Mouse (Mus musculus) forebrain, embryonic 13.5 days (tissue): ENCODE results near the gene Gzme. TPM values are rescaled to one million over a fixed set of nuclear protein-coding genes. Genes with fewer than 3 reads are reported as not detected.

Experiments used
- ATAC-seq: fragments of 200-750 bp; cut with Nextera tagmentation; 2 replicates; pipeline ENCODE4 v1.8.0; 2017
- H3K27ac ChIP-seq: fragments of 300-500 bp; sonication (generic); 2 replicates; pipeline ENCODE4 v1.5.1; 2015; ENCODE audit warnings: inconsistent platforms, mild to moderate bottlenecking, moderate library complexity
- H3K27me3 ChIP-seq: fragments of 300-500 bp; sonication (generic); 2 replicates; pipeline ENCODE4 v1.6.1; 2015; ENCODE audit warnings: mild to moderate bottlenecking, inconsistent platforms
- H3K36me3 ChIP-seq: fragments of 300-500 bp; sonication (generic); 2 replicates; pipeline ENCODE4 v1.6.1; 2015; ENCODE audit warnings: mild to moderate bottlenecking, inconsistent platforms; ENCODE audit not compliant: poor library complexity, severe bottlenecking
- H3K4me1 ChIP-seq: fragments of 300-500 bp; sonication (generic); 2 replicates; pipeline ENCODE4 v1.6.1; 2015; ENCODE audit warnings: inconsistent platforms
- H3K4me2 ChIP-seq: fragments of 300-500 bp; sonication (generic); 2 replicates; pipeline ENCODE4 v1.6.1; 2015; ENCODE audit warnings: inconsistent platforms, mild to moderate bottlenecking, moderate library complexity
- H3K4me3 ChIP-seq: fragments of 300-500 bp; sonication (generic); 2 replicates; pipeline ENCODE4 v1.5.1; 2015; ENCODE audit warnings: mild to moderate bottlenecking, inconsistent platforms
- H3K9ac ChIP-seq: fragments of 300-500 bp; sonication (generic); 2 replicates; pipeline ENCODE4 v1.6.1; 2015; ENCODE audit warnings: mild to moderate bottlenecking, inconsistent platforms
- H3K9me3 ChIP-seq: fragments of 300-500 bp; sonication (generic); replicated peaks from 2 replicates; pipeline ENCODE4 v1.6.1; 2016; ENCODE audit warnings: inconsistent platforms
- WGBS: fragments of 180-500 bp; shearing (Covaris S2); methylation state at CpG from one replicate; pipeline ENCODE4 v1.1.7; 2015; 5-methylcytosine and 5-hydroxymethylcytosine counted together
- microRNA-seq: library from miRNA; unstranded; fragments of <30 nt; microRNA quantifications from one replicate; pipeline ENCODE4, GENCODE M21; 2016
- polyA plus RNA-seq: library from polyadenylated mRNA; unstranded; fragments of >200 nt; fragmentation: Nextera tagmentation; extraction: Ambion mirVana; gene quantifications from 2 replicates; pipeline ENCODE4 v1.2.1, GENCODE M21; 2015

Gene Gzme
- polyA plus RNA-seq, 1 experiment from 2014 or later, result not detected

DNA sequence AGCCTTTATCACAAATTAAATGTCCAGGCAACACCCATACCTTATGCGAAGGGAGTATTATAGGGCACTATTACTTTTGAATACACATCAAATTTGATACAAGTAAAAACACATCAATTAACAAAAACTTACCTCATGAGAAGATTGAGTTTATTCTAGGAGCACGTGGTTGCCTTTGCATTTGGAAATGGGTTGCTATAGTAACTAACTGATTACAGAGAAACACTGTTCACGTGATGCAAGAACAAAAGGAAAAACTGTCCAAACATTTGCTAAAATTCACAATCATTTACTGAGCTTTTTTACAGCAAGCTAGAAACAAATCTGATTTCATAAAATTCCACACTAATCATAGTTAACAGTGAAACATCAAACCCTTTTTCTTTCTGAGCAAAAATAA lies 17.0 kb downstream of the Gzme start:
- Histone ChIP-seq H3K4me2 (no peak overlapping the region), H3K9ac (no peak overlapping the region), H3K4me3 (no peak overlapping the region), H3K9me3 (no peaks in the 10 kb centered on the region), H3K36me3 (no peaks in the 10 kb centered on the region), H3K27me3 (no peaks in the 10 kb centered on the region), H3K4me1 (no peaks in the 10 kb centered on the region), H3K27ac (no peak overlapping the region)
- peak; percentile 51; the same call in 1 of the 2 replicates for ATAC-seq
- 50% methylated on average over 3 of the region's 3 CpGs for whole genome bisulfite sequencing

GRCm38 (mm10) chr14:56102386-56102785 lies 18.0 kb downstream of the Gzme start, which contains the start of gene Ctsg:
Gene Ctsg (minus strand): TSS chr14:56102574.
- H3K27ac ChIP-seq, result no peak within 1 kb of the TSS
- no peak within 1 kb of the TSS for H3K4me2 ChIP-seq
- WGBS, result 82% methylated on average over 10 of the region's 10 CpGs
- no peak within 1 kb of the TSS for H3K4me3 ChIP-seq
- no peaks in the 10 kb centered on the region for H3K36me3 ChIP-seq
- H3K9ac ChIP-seq, result no peak within 1 kb of the TSS
- no peak for ATAC-seq
- H3K9me3 ChIP-seq, result no peaks in the 10 kb centered on the region
- no peaks in the 10 kb centered on the region for H3K4me1 ChIP-seq
- H3K27me3 ChIP-seq, result no peaks in the 10 kb centered on the region

- H3K9me3 ChIP-seq, result no peaks in the 10 kb centered on the region
- no peaks in the 10 kb centered on the region for H3K27me3 ChIP-seq
- no peak overlapping the region for H3K9ac ChIP-seq
- 85% methylated on average over 4 of the region's 4 CpGs for WGBS
- no peak overlapping the region for H3K4me2 ChIP-seq
- H3K27ac ChIP-seq, result no peak overlapping the region
- no peaks in the 10 kb centered on the region for H3K4me1 ChIP-seq
- no peaks in the 10 kb centered on the region for H3K36me3 ChIP-seq
- no peak for ATAC-seq
- H3K4me3 ChIP-seq, result no peak overlapping the region
These were observed 21.5 kb downstream of the Gzme start for GRCm38 (mm10) chr14:56098940-56099339.

- no peak for ATAC-seq
- Histone ChIP-seq H3K27ac (no peak overlapping the region), H3K4me2 (no peak overlapping the region), H3K4me1 (no peaks in the 10 kb centered on the region), H3K9me3 (no peaks in the 10 kb centered on the region), H3K9ac (no peak overlapping the region), H3K27me3 (no peaks in the 10 kb centered on the region), H3K4me3 (no peak overlapping the region), H3K36me3 (no peaks in the 10 kb centered on the region)
- WGBS, result 90% methylated on average over 1 of the region's 1 CpGs
These were observed 22.8 kb downstream of the Gzme start for GRCm38 (mm10) chr14:56097597-56097996.

DNA sequence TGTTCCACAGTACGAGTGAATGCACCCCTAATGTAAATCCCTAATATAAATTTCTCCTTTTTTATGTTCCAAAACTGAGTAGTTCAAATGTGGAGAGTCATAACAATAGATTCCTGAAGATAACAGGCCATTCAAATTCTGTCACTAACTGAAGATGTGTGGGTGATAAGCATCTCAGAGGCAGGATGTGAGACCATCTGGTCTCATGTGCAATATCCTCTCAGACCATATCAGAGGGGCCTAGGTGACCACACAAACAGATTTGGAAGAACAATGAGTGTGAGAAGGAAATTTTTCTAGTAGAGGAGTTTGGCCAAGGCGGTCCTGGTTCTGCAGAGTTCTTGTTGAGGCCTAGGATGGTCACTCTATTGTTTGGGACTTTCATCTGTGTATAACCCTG lies 27.1 kb downstream of the Gzme start:
- ATAC-seq, result no peak

DNA sequence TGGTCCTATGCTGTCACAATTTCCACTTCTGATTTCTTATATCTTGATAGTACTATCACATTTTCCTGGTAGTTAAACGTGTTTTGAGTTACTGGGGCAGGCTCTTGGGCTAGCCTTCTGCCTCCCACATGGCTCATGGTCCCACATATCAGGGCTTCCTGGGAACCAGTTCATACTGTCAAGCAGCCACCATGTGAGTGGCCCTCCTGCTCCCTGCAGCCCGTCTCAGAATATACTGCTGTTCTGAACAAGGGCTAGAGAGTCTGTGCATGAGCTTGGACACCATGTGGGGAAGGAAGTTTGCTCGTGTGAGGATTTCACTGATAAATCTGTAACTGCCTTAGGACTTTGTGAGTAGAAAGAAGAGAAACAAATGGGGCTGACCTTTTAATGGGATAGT lies 33.7 kb downstream of the Gzme start:
- Histone ChIP-seq H3K4me2 (no peak overlapping the region), H3K4me1 (no peaks in the 10 kb centered on the region), H3K9ac (no peak overlapping the region), H3K4me3 (no peak overlapping the region), H3K27me3 (no peaks in the 10 kb centered on the region), H3K36me3 (no peaks in the 10 kb centered on the region), H3K9me3 (no peaks in the 10 kb centered on the region), H3K27ac (no peak overlapping the region)
- WGBS, result 77% methylated on average over 3 of the region's 3 CpGs
- no peak for ATAC-seq

More for the DNA sequence above, 27.1 kb downstream of the Gzme start:
- Histone ChIP-seq H3K4me3 (no peak overlapping the region), H3K27ac (no peak overlapping the region), H3K36me3 (no peaks in the 10 kb centered on the region), H3K9ac (no peak overlapping the region), H3K9me3 (no peaks in the 10 kb centered on the region), H3K4me2 (no peak overlapping the region), H3K27me3 (no peaks in the 10 kb centered on the region), H3K4me1 (no peaks in the 10 kb centered on the region)
- WGBS, result 72% methylated on average over 2 of the region's 2 CpGs

DNA sequence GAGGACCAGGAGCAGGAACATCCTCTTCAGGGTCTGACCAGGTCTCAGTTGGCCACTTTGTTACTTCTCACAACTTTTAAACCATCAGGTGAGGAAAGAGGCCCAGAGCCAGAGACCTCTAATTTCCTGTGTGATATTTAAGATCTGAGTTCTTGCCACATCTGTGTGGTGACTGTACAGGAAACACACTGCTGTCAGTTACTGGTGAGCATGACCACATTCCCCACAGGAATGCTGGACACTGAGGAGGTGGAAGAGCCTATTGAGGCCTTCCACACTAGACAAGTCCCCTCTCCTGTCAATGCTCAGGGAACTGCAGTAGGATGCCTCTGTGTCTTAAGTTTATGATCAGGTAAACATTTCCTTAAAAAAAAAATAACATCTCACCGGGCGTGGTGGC lies 35.3 kb downstream of the Gzme start, which contains the start of gene Mcpt8:
Mcpt8 (minus strand) TSS at position 107 of the 400 bp plus-strand sequence.
- H3K4me1 ChIP-seq, result no peaks in the 10 kb centered on the region
- WGBS, result 92% methylated on average over 2 of the region's 2 CpGs

DNA sequence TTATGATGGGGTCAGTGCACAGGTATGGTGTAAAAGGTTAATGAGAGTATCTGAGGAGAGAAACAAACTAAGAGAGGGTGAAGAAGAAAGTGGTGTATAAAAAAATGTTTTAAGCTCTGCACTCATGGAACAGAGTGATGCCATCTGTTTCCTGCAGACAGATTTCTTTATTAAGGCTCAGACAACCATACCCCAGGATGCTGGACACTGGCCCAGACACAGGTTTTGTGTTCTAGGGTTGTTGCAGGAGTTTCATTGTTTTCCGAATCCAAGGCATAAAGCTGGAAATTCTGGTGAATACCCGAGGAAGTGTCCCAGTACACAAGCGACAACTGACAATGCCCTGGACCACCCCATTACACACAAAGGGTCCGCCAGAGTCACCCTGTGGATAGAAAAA lies 38.4 kb downstream of the Gzme start:
- H3K4me2 ChIP-seq, result no peak overlapping the region
- no peak for ATAC-seq
- H3K4me1 ChIP-seq, result no peaks in the 10 kb centered on the region
- 71% methylated on average over 4 of the region's 4 CpGs for WGBS
- no peak overlapping the region for H3K27ac ChIP-seq
- no peak overlapping the region for H3K4me3 ChIP-seq
- H3K27me3 ChIP-seq, result no peaks in the 10 kb centered on the region
- H3K9me3 ChIP-seq, result no peaks in the 10 kb centered on the region
- no peak overlapping the region for H3K9ac ChIP-seq
- H3K36me3 ChIP-seq, result no peaks in the 10 kb centered on the region

More for the DNA sequence above, 35.3 kb downstream of the Gzme start, which contains the start of gene Mcpt8:
- Histone ChIP-seq H3K36me3 (no peaks in the 10 kb centered on the region), H3K4me2 (no peak within 1 kb of the TSS), H3K27me3 (no peaks in the 10 kb centered on the region), H3K9me3 (no peaks in the 10 kb centered on the region), H3K9ac (no peak within 1 kb of the TSS), H3K27ac (no peak within 1 kb of the TSS), H3K4me3 (no peak within 1 kb of the TSS)
- ATAC-seq, result no peak

Small RNAs within 50 kb of the gene (microRNA-seq; reads per million reads assigned to microRNA genes)
- not detected for gene Mir6949

Other genes starting within 250 kb of the Gzme start
- gene Cbln3, start 236.2 kb downstream of the Gzme start, polyA plus RNA-seq, result 0.08 and 0.18 TPM in 2 replicates
- 9.6 and 10.8 TPM in 2 replicates for gene Khnyn, start 235.7 kb downstream of the Gzme start, polyA plus RNA-seq
- gene Sdr39u1, start 220.3 kb downstream of the Gzme start, polyA plus RNA-seq, result 71.0 and 72.3 TPM in 2 replicates
- not detected in 2 replicates for gene Cma1, start 175.9 kb downstream of the Gzme start, polyA plus RNA-seq
- not detected in 2 replicates for gene Cma2, start 169.6 kb downstream of the Gzme start, polyA plus RNA-seq
- not detected in 2 replicates for gene Mcpt1, start 102.7 kb downstream of the Gzme start, polyA plus RNA-seq
- gene Mcpt9, start 90.1 kb downstream of the Gzme start, polyA plus RNA-seq, result not detected in 2 replicates
- gene Mcpt2, start 78.6 kb downstream of the Gzme start, polyA plus RNA-seq, result not detected in 2 replicates
- not detected in 2 replicates for gene Mcpt4, start 58.3 kb downstream of the Gzme start, polyA plus RNA-seq
- not detected in 2 replicates for gene Mcpt8, start 35.4 kb downstream of the Gzme start, polyA plus RNA-seq
- gene Ctsg, start 18.1 kb downstream of the Gzme start, polyA plus RNA-seq, result not detected in 2 replicates
- not detected in 2 replicates for gene Gzmd, start 12.0 kb upstream of the Gzme start, polyA plus RNA-seq
- not detected in 2 replicates for gene Gzmg, start 39.0 kb upstream of the Gzme start, polyA plus RNA-seq
- not detected in 2 replicates for gene Gzmn, start 54.0 kb upstream of the Gzme start, polyA plus RNA-seq
- not detected in 2 replicates for gene Gzmf, start 90.8 kb upstream of the Gzme start, polyA plus RNA-seq
- not detected in 2 replicates for gene Gzmc, start 114.0 kb upstream of the Gzme start, polyA plus RNA-seq
- not detected in 2 replicates for gene Gzmb, start 141.6 kb upstream of the Gzme start, polyA plus RNA-seq
- 0.12 and 0.13 TPM in 2 replicates for gene Atp12a, start 244.4 kb upstream of the Gzme start, polyA plus RNA-seq